Mouse (Mus musculus) limb, embryonic 13.5 days (tissue): ENCODE measurements around the gene Timp3. TPM values are rescaled to one million over a fixed set of nuclear protein-coding genes. Genes with fewer than 3 reads are reported as not detected.
"Not testable (repeated sequence)": the region's sequence is repeated elsewhere in the genome, so short reads cannot be mapped to it uniquely, and the experiment has no call there.

Experiments
- ATAC-seq: fragments of 200-750 bp; cut with Nextera tagmentation; 2 replicates; pipeline ENCODE4 v1.8.0; 2017; ENCODE audit warnings: low read depth, moderate number of reproducible peaks, moderate TSS enrichment; ENCODE audit not compliant: low FRiP score
- H3K27ac ChIP-seq: fragments of 300-500 bp; sonication (generic); 2 replicates; pipeline ENCODE4 v1.5.1; 2015; ENCODE audit warnings: inconsistent platforms, mild to moderate bottlenecking, moderate library complexity
- H3K27me3 ChIP-seq: fragments of 300-500 bp; sonication (generic); 2 replicates; pipeline ENCODE4 v1.6.1; 2015; ENCODE audit warnings: mild to moderate bottlenecking, inconsistent platforms
- H3K36me3 ChIP-seq: fragments of 300-500 bp; sonication (generic); 2 replicates; pipeline ENCODE4 v1.6.1; 2015; ENCODE audit warnings: inconsistent platforms, mild to moderate bottlenecking, moderate library complexity
- H3K4me1 ChIP-seq: fragments of 300-500 bp; sonication (generic); 2 replicates; pipeline ENCODE4 v1.6.1; 2015; ENCODE audit warnings: inconsistent platforms
- H3K4me2 ChIP-seq: fragments of 300-500 bp; sonication (generic); replicated peaks from 2 replicates; pipeline ENCODE4 v1.6.1; 2015; ENCODE audit warnings: inconsistent platforms, mild to moderate bottlenecking, moderate library complexity
- H3K4me3 ChIP-seq: fragments of 300-500 bp; sonication (generic); 2 replicates; pipeline ENCODE4 v1.5.1; 2015; ENCODE audit warnings: moderate library complexity, mild to moderate bottlenecking, inconsistent platforms
- H3K9ac ChIP-seq: fragments of 300-500 bp; sonication (generic); 2 replicates; pipeline ENCODE4 v1.6.1; 2015; ENCODE audit warnings: mild to moderate bottlenecking, inconsistent platforms
- H3K9me3 ChIP-seq: fragments of 300-500 bp; sonication (generic); 2 replicates; pipeline ENCODE4 v1.6.1; 2016; ENCODE audit warnings: inconsistent platforms
- WGBS: fragments of 180-500 bp; shearing (Covaris S2); methylation state at CpG from one replicate; pipeline ENCODE4 v1.1.7; 2015; 5-methylcytosine and 5-hydroxymethylcytosine counted together
- polyA plus RNA-seq: library from polyadenylated mRNA; unstranded; fragments of >200 nt; fragmentation: Nextera tagmentation; extraction: Ambion mirVana; gene quantifications from 2 replicates; pipeline ENCODE4 v1.2.1, GENCODE M21; 2015

Timp3 gene
- polyA plus RNA-seq, 1 experiment from 2014 or later = 89.5 TPM

- no peaks in the 10 kb centered on the region for H3K36me3 ChIP-seq
- no peak overlapping the region for H3K9ac ChIP-seq
- ATAC-seq = no peak
- H3K27ac ChIP-seq = no peak overlapping the region
- 77% methylated on average over 8 of the region's 8 CpGs for WGBS
- H3K4me2 ChIP-seq = no peak overlapping the region
- H3K4me3 ChIP-seq = no peak overlapping the region
- peaks cover 52% of the 10 kb centered on the region for H3K4me1 ChIP-seq
- H3K9me3 ChIP-seq = no peaks in the 10 kb centered on the region
- no peaks in the 10 kb centered on the region for H3K27me3 ChIP-seq
Observed at GRCm38 (mm10) chr10:86363669-86364309, 63.6 kb downstream of the Timp3 start.

- Histone ChIP-seq H3K4me1 (peaks cover 52% of the 10 kb centered on the region), H3K4me3 (no peak overlapping the region), H3K9me3 (no peaks in the 10 kb centered on the region), H3K9ac (no peak overlapping the region; the same call in 1 of the 2 replicates), H3K27me3 (no peaks in the 10 kb centered on the region), H3K36me3 (no peaks in the 10 kb centered on the region), H3K4me2 (no peak overlapping the region), H3K27ac (no peak overlapping the region)
- WGBS = 26% methylated on average over 5 of the region's 5 CpGs
- ATAC-seq = peak; percentile 79
Observed at GRCm38 (mm10) chr10:86365632-86366092, 65.5 kb downstream of the Timp3 start.

GRCm38 (mm10) chr10:86367346-86367745 lies 67.2 kb downstream of the Timp3 start:
- H3K27ac ChIP-seq = no peak overlapping the region
- no peaks in the 10 kb centered on the region for H3K27me3 ChIP-seq
- H3K4me3 ChIP-seq = no peak overlapping the region
- H3K36me3 ChIP-seq = no peaks in the 10 kb centered on the region
- no peak overlapping the region for H3K9ac ChIP-seq
- 67% methylated on average over 4 of the region's 4 CpGs for WGBS
- ATAC-seq = no peak
- peaks cover 56% of the 10 kb centered on the region for H3K4me1 ChIP-seq
- no peaks in the 10 kb centered on the region for H3K9me3 ChIP-seq
- no peak overlapping the region for H3K4me2 ChIP-seq

- no peaks in the 10 kb centered on the region for H3K27me3 ChIP-seq
- H3K9me3 ChIP-seq = no peaks in the 10 kb centered on the region
- H3K36me3 ChIP-seq = no peaks in the 10 kb centered on the region
- H3K4me3 ChIP-seq = no peak overlapping the region
- H3K4me2 ChIP-seq = no peak overlapping the region
- no peak overlapping the region for H3K9ac ChIP-seq
- no peak overlapping the region for H3K27ac ChIP-seq
- no peak for ATAC-seq
- WGBS = 74% methylated on average over 12 of the region's 12 CpGs
- H3K4me1 ChIP-seq = peaks cover 56% of the 10 kb centered on the region
Observed at GRCm38 (mm10) chr10:86368811-86369210, 68.6 kb downstream of the Timp3 start.

- ATAC-seq = no peak
Observed at GRCm38 (mm10) chr10:86369346-86369745, 69.2 kb downstream of the Timp3 start.

GRCm38 (mm10) chr10:86371561-86371960 lies 71.4 kb downstream of the Timp3 start:
- Histone ChIP-seq H3K9me3 (no peaks in the 10 kb centered on the region), H3K36me3 (no peaks in the 10 kb centered on the region), H3K4me2 (no peak overlapping the region), H3K9ac (no peak overlapping the region), H3K4me3 (no peak overlapping the region), H3K27me3 (no peaks in the 10 kb centered on the region), H3K27ac (no peak overlapping the region), H3K4me1 (peaks cover 47% of the 10 kb centered on the region)
- no peak for ATAC-seq

More at GRCm38 (mm10) chr10:86369346-86369745, 69.2 kb downstream of the Timp3 start:
- Histone ChIP-seq H3K9me3 (no peaks in the 10 kb centered on the region), H3K36me3 (no peaks in the 10 kb centered on the region), H3K4me1 (peaks cover 56% of the 10 kb centered on the region), H3K9ac (no peak overlapping the region), H3K4me2 (0 out of 2 replicates have a peak overlapping the region, but pooled peaks have one; percentile 30), H3K4me3 (no peak overlapping the region), H3K27me3 (no peaks in the 10 kb centered on the region), H3K27ac (no peak overlapping the region)
- 27% methylated on average over 4 of the region's 4 CpGs for WGBS

- 84% methylated on average over 2 of the region's 2 CpGs for WGBS
Observed at GRCm38 (mm10) chr10:86374061-86374460, 73.9 kb downstream of the Timp3 start.

GRCm38 (mm10) chr10:86375903-86376302 lies 75.7 kb downstream of the Timp3 start:
- H3K27ac ChIP-seq = no peak overlapping the region
- H3K9ac ChIP-seq = no peak overlapping the region
- ATAC-seq = peak; percentile 4; the same call in 1 of the 2 replicates

More at GRCm38 (mm10) chr10:86374061-86374460, 73.9 kb downstream of the Timp3 start:
- H3K9me3 ChIP-seq = no peaks in the 10 kb centered on the region
- no peak overlapping the region for H3K4me2 ChIP-seq
- no peak overlapping the region for H3K27ac ChIP-seq
- H3K36me3 ChIP-seq = no peaks in the 10 kb centered on the region
- H3K27me3 ChIP-seq = no peaks in the 10 kb centered on the region
- H3K9ac ChIP-seq = no peak overlapping the region
- no peak overlapping the region for H3K4me3 ChIP-seq
- H3K4me1 ChIP-seq = peaks cover 28% of the 10 kb centered on the region
- ATAC-seq = no peak

GRCm38 (mm10) chr10:86376392-86377185 lies 76.4 kb downstream of the Timp3 start:
- H3K4me3 ChIP-seq = no peak overlapping the region
- WGBS = 60% methylated on average over 8 of the region's 8 CpGs
- peaks cover 14% of the 10 kb centered on the region for H3K4me1 ChIP-seq
- no peaks in the 10 kb centered on the region for H3K27me3 ChIP-seq
- no peaks in the 10 kb centered on the region for H3K36me3 ChIP-seq
- H3K4me2 ChIP-seq = peak overlapping the region; percentile 40
- no peaks in the 10 kb centered on the region for H3K9me3 ChIP-seq
- H3K9ac ChIP-seq = no peak overlapping the region
- ATAC-seq = peak; percentile 90
- no peak overlapping the region; the same call in 1 of the 2 replicates for H3K27ac ChIP-seq

More at GRCm38 (mm10) chr10:86375903-86376302, 75.7 kb downstream of the Timp3 start:
- Histone ChIP-seq H3K9me3 (no peaks in the 10 kb centered on the region), H3K36me3 (no peaks in the 10 kb centered on the region), H3K27me3 (no peaks in the 10 kb centered on the region), H3K4me3 (no peak overlapping the region), H3K4me1 (peaks cover 16% of the 10 kb centered on the region), H3K4me2 (no peak overlapping the region)
- 71% methylated on average over 11 of the region's 11 CpGs for WGBS

GRCm38 (mm10) chr10:86378803-86379202 lies 78.6 kb downstream of the Timp3 start:
- 77% methylated on average over 2 of the region's 2 CpGs for WGBS
- not testable (repeated sequence) for H3K27me3 ChIP-seq, H3K9ac ChIP-seq, H3K4me3 ChIP-seq, H3K36me3 ChIP-seq, ATAC-seq, H3K27ac ChIP-seq, H3K9me3 ChIP-seq, H3K4me2 ChIP-seq
- peaks cover 12% of the 10 kb centered on the region; the same call in 1 of the 2 replicates for H3K4me1 ChIP-seq

- no peak overlapping the region for H3K9ac ChIP-seq
- no peak overlapping the region for H3K4me3 ChIP-seq
- H3K36me3 ChIP-seq = no peaks in the 10 kb centered on the region
- no peak overlapping the region for H3K4me2 ChIP-seq
- WGBS = 39% methylated on average over 2 of the region's 2 CpGs
- peaks cover 10% of the 10 kb centered on the region; the same call in 1 of the 2 replicates for H3K4me1 ChIP-seq
- H3K27ac ChIP-seq = no peak overlapping the region
- no peaks in the 10 kb centered on the region for H3K9me3 ChIP-seq
- no peaks in the 10 kb centered on the region for H3K27me3 ChIP-seq
- ATAC-seq = no peak
Observed at GRCm38 (mm10) chr10:86380626-86381025, 80.5 kb downstream of the Timp3 start.

- 45% methylated on average over 9 of the region's 9 CpGs for WGBS
- Histone ChIP-seq H3K9ac (no peak overlapping the region), H3K36me3 (no peaks in the 10 kb centered on the region), H3K4me3 (no peak overlapping the region), H3K4me1 (peaks cover 4% of the 10 kb centered on the region; the same call in 1 of the 2 replicates), H3K27me3 (no peaks in the 10 kb centered on the region), H3K4me2 (no peak overlapping the region), H3K27ac (no peak overlapping the region), H3K9me3 (no peaks in the 10 kb centered on the region)
- no peak for ATAC-seq
Observed at GRCm38 (mm10) chr10:86381150-86381921, 81.2 kb downstream of the Timp3 start.
